Mouse (Mus musculus) ES-E14 (cell line): Measurements from ENCODE around the gene Gpr35. TPM values are rescaled to one million over a fixed set of nuclear protein-coding genes. Genes with fewer than 3 reads are reported as not detected.
A peak's percentile ranks its signal among the peaks of the same experiment; 100 is the strongest.
"Not testable (repeated sequence)": the region's sequence is repeated elsewhere in the genome, so short reads cannot be mapped to it uniquely, and the experiment has no call there.

Experiments used
- DNase-seq: peaks from one replicate; pipeline ENCODE4 v3.0.0-alpha.2; 2013; ENCODE audit warnings: low read depth, low spot score
- H3K27ac ChIP-seq: 2 replicates; pipeline ENCODE4 v1.5.1; 2012; ENCODE audit warnings: low read depth, mild to moderate bottlenecking, low read length, moderate library complexity, mixed read lengths; ENCODE audit not compliant: poor library complexity, insufficient read depth, severe bottlenecking
- H3K36me3 ChIP-seq: 2 replicates; pipeline ENCODE4 v1.6.1; 2012; ENCODE audit warnings: mild to moderate bottlenecking, low read length, moderate library complexity, mixed read lengths; ENCODE audit not compliant: control insufficient read depth, poor library complexity, insufficient read depth, severe bottlenecking
- H3K4me1 ChIP-seq, 2 experiments: fragments of 150-350 bp in 1 of 2; sonication (generic) in 1 of 2; 2 replicates each; pipeline ENCODE4 v1.6.1; 2012; ENCODE audit warnings: low read length in 2 of 2, mild to moderate bottlenecking in 1 of 2, mixed read lengths in 1 of 2; ENCODE audit not compliant: control insufficient read depth in 2 of 2, insufficient read depth in 2 of 2, poor library complexity in 1 of 2
- H3K4me3 ChIP-seq, 2 experiments: fragments of 150-350 bp in 1 of 2; sonication (generic) in 1 of 2; 2 replicates each; pipeline ENCODE4 v1.5.1; 2012; ENCODE audit warnings: low read length in 2 of 2, low read depth in 1 of 2, mild to moderate bottlenecking in 1 of 2, mixed read lengths in 1 of 2; ENCODE audit not compliant: insufficient read depth in 1 of 2, poor library complexity in 1 of 2, severe bottlenecking in 1 of 2
- H3K9ac ChIP-seq: 2 replicates; pipeline ENCODE4 v1.6.1; 2012; ENCODE audit warnings: low read depth, mild to moderate bottlenecking, low read length, mixed read lengths; ENCODE audit not compliant: poor library complexity, insufficient read depth, severe bottlenecking
- H3K9me3 ChIP-seq: fragments of 150-350 bp; sonication (generic); 2 replicates; pipeline ENCODE4 v1.6.1; 2012; ENCODE audit warnings: low read depth, mild to moderate bottlenecking, low read length; ENCODE audit not compliant: control insufficient read depth, insufficient read depth
- CHD2 ChIP-seq: IDR thresholded peaks from 2 replicates; pipeline ENCODE4 v1.6.1; 2014; ENCODE audit warnings: mild to moderate bottlenecking, low read depth, low read length, inconsistent platforms
- HCFC1 ChIP-seq: IDR thresholded peaks from 2 replicates; pipeline ENCODE4 v1.6.1; 2012; ENCODE audit warnings: low read length, inconsistent platforms, borderline replicate concordance; ENCODE audit not compliant: insufficient read depth
- MAFK ChIP-seq: IDR thresholded peaks from 2 replicates; pipeline ENCODE4 v1.6.1; 2014; ENCODE audit warnings: mild to moderate bottlenecking, low read depth, low read length, inconsistent platforms; ENCODE audit not compliant: insufficient read depth
- ZC3H11A ChIP-seq: IDR thresholded peaks from 2 replicates; pipeline ENCODE4 v1.6.1; 2012; ENCODE audit warnings: low read depth, mild to moderate bottlenecking, inconsistent platforms, low read length, borderline replicate concordance
- ZNF384 ChIP-seq: IDR thresholded peaks from 2 replicates; pipeline ENCODE4 v1.6.1; 2012; ENCODE audit warnings: low read depth, low read length, inconsistent platforms
- in situ Hi-C, 2 experiments: fragments of 600-800 bp; cut with MboI; formaldehyde crosslinking; loops; one replicate each; pipeline ENCODE4 v1.15.1; 2025; ENCODE audit warnings: low sequenced_read_pairs in 2 of 2, inconsistent platforms in 1 of 2; ENCODE audit not compliant: unreplicated experiment in 2 of 2
- total RNA-seq: library from RNA; depleted of rRNA; stranded (reverse); fragments of 300-350 nt; gene quantifications from 2 replicates; pipeline ENCODE4 v1.2.3, GENCODE M21; 2012

Gene Gpr35
- total RNA-seq, 1 experiment, result 0.22 TPM

- peak; percentile 36 for DNase-seq
- peaks cover 12% of the 10 kb centered on the region; the same call in 1 of the 2 replicates for H3K36me3 ChIP-seq
- no peak overlapping the region for H3K9ac ChIP-seq
- TF ChIP-seq MAFK (no peak), ZNF384 (no peak), CHD2 (no peak), HCFC1 (no peak), ZC3H11A (0 out of 2 replicates have a peak, but pooled peaks have one; percentile 6)
- in situ Hi-C loops, result no loop called here
- H3K4me1 ChIP-seq, result no peaks in the 10 kb centered on the region
- no peak overlapping the region for H3K4me3 ChIP-seq
- H3K9me3 ChIP-seq, result no peaks in the 10 kb centered on the region
- H3K27ac ChIP-seq, result no peak overlapping the region
Observed at GRCm38 (mm10) chr1:92949426-92949825, 1.2 kb upstream of the Gpr35 start.

GRCm38 (mm10) chr1:92953641-92954040 is 3.0 kb downstream of the Gpr35 start:
- Histone ChIP-seq H3K4me1 (no peaks in the 10 kb centered on the region), H3K36me3 (no peaks in the 10 kb centered on the region), H3K4me3 (no peak overlapping the region), H3K9ac (no peak overlapping the region), H3K9me3 (no peaks in the 10 kb centered on the region), H3K27ac (no peak overlapping the region)
- no peak for TF ChIP-seq ZC3H11A
- no peak for TF ChIP-seq CHD2
- TF ChIP-seq ZNF384, result no peak
- no peak for TF ChIP-seq MAFK
- no peak for TF ChIP-seq HCFC1
- DNase-seq, result no peak
- in situ Hi-C loops, result no loop called here

DNA sequence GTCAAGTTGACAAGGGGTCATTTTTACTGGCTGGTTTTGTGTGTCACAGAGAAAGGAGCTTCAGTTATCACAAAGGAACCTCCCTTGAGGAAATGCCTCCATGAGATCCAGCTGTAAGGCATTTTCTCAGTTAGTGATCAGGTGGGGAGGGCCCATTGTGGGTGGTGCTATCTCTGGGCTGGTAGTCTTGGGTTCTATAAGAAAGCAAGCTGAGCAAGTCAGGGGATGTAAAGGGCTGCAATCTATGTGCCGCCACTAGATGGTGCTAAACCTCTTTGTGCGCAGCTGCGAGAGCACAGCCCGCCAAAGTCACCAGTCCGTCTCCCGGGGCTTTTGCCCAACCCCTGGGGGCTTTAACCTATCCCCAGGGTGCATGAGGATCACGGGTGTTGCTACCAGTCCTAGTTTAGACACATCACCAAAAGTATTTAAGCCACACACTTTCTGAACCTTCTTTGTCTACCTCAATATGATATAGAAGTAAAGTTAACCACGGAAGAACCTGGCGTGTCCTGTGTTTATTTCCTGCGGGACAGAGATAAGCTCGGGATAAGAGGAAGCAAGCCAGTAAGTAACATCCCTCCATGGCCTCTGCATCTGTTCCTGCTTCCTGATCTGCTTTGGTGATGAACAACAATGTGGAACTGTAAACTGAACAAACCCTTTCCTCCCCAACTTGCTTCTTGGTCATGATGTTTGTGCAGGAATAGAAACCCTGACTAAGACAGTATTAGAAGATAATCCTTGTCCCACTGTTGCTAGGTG is 6.1 kb downstream of the Gpr35 start:
- in situ Hi-C loops, H3K36me3 ChIP-seq, H3K4me1 ChIP-seq, DNase-seq, H3K9me3 ChIP-seq, H3K27ac ChIP-seq: not testable (repeated sequence)
- Histone ChIP-seq H3K9ac (peak overlapping the region; percentile 57; the same call in 1 of the 2 replicates), H3K4me3 (peak overlapping the region; percentile 24 to 48; a peak in 3 of 4 replicates)

GRCm38 (mm10) chr1:92958999-92959398 is 8.3 kb downstream of the Gpr35 start:
- H3K36me3 ChIP-seq, result no peaks in the 10 kb centered on the region
- H3K9ac ChIP-seq, result no peak overlapping the region
- no peak overlapping the region for H3K4me3 ChIP-seq
- no peaks in the 10 kb centered on the region for H3K4me1 ChIP-seq
- TF ChIP-seq MAFK (no peak), HCFC1 (no peak), ZC3H11A (no peak), ZNF384 (no peak), CHD2 (no peak)
- DNase-seq, result no peak
- in situ Hi-C loops, result no loop called here
- H3K27ac ChIP-seq, result no peak overlapping the region
- H3K9me3 ChIP-seq, result no peaks in the 10 kb centered on the region

DNA sequence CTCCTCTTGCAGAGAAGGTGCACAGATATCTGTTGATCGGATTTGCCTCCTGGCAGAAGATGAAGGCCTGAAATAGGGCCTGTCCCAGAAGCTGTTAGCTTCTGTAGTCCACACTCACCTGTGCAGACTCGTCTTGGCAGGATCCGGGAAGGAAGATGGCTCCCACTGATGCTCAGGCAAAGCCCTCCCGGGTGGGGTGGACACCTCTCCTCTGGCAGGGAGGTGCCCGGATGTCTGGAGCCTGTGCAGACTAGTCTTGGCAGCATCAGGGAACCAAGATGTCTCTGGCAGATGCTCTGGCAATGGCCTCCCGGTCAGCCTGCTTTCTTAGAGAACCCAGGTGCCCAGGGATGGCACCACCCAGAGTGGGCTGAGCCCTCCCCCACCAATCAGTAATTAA is 20.1 kb downstream of the Gpr35 start:
- H3K9ac ChIP-seq, in situ Hi-C loops, H3K9me3 ChIP-seq, DNase-seq, H3K4me1 ChIP-seq, H3K27ac ChIP-seq, H3K4me3 ChIP-seq, H3K36me3 ChIP-seq: not testable (repeated sequence)
